Mouse (Mus musculus) neural tube, embryonic 15.5 days (tissue): ENCODE data around the gene Cacna2d4. TPM values are rescaled to one million over a fixed set of nuclear protein-coding genes. Genes with fewer than 3 reads are reported as not detected.

Source experiments
- ATAC-seq: fragments of 200-750 bp; cut with Nextera tagmentation; 2 replicates; pipeline ENCODE4 v1.8.0; 2017; ENCODE audit warnings: mild to moderate bottlenecking, moderate TSS enrichment, moderate library complexity; ENCODE audit not compliant: low FRiP score
- H3K27ac ChIP-seq: fragments of 300-500 bp; sonication (generic); replicated peaks from 2 replicates; pipeline ENCODE4 v1.5.1; 2015; ENCODE audit warnings: mild to moderate bottlenecking, inconsistent platforms
- H3K27me3 ChIP-seq: fragments of 300-500 bp; sonication (generic); replicated peaks from 2 replicates; pipeline ENCODE4 v1.6.1; 2015; ENCODE audit warnings: inconsistent platforms
- H3K36me3 ChIP-seq: fragments of 300-500 bp; sonication (generic); 2 replicates; pipeline ENCODE4 v1.6.1; 2015; ENCODE audit warnings: inconsistent platforms
- H3K4me1 ChIP-seq: fragments of 300-500 bp; sonication (generic); 2 replicates; pipeline ENCODE4 v1.6.1; 2015; ENCODE audit warnings: inconsistent platforms
- H3K4me2 ChIP-seq: fragments of 300-500 bp; sonication (generic); 2 replicates; pipeline ENCODE4 v1.6.1; 2015; ENCODE audit warnings: inconsistent platforms, mild to moderate bottlenecking, moderate library complexity
- H3K4me3 ChIP-seq: fragments of 300-500 bp; sonication (generic); replicated peaks from 2 replicates; pipeline ENCODE4 v1.5.1; 2015; ENCODE audit warnings: mild to moderate bottlenecking, inconsistent platforms
- H3K9ac ChIP-seq: fragments of 300-500 bp; sonication (generic); replicated peaks from 2 replicates; pipeline ENCODE4 v1.6.1; 2015; ENCODE audit warnings: mild to moderate bottlenecking, inconsistent platforms
- H3K9me3 ChIP-seq: fragments of 300-500 bp; sonication (generic); replicated peaks from 2 replicates; pipeline ENCODE4 v1.6.1; 2016; ENCODE audit warnings: inconsistent platforms
- WGBS: fragments of 180-500 bp; shearing (Covaris S2); methylation state at CpG from one replicate; pipeline ENCODE4 v1.1.7; 2015; ENCODE audit warnings: mixed read lengths; 5-methylcytosine and 5-hydroxymethylcytosine counted together
- polyA plus RNA-seq: library from polyadenylated mRNA; unstranded; fragments of >200 nt; fragmentation: Nextera tagmentation; extraction: Ambion mirVana; gene quantifications from 2 replicates; pipeline ENCODE4 v1.2.1, GENCODE M21; 2015

Gene Cacna2d4
- polyA plus RNA-seq, 1 experiment from 2014 or later = 0.40 TPM

- Histone ChIP-seq H3K4me3 (no peak overlapping the region), H3K36me3 (no peaks in the 10 kb centered on the region), H3K27me3 (no peaks in the 10 kb centered on the region), H3K4me1 (peaks cover 22% of the 10 kb centered on the region), H3K4me2 (no peak overlapping the region), H3K27ac (peak overlapping the region; percentile 28; the same call in 1 of the 2 replicates), H3K9ac (peak overlapping the region; percentile 10; the same call in 1 of the 2 replicates), H3K9me3 (no peaks in the 10 kb centered on the region)
- WGBS = 48% methylated on average over 14 of the region's 14 CpGs
- ATAC-seq = peak; percentile 75
Observed at GRCm38 (mm10) chr6:119313588-119314375, 77.5 kb downstream of the Cacna2d4 start.

- H3K4me3 ChIP-seq = no peak overlapping the region
- 0 out of 2 replicates have a peak, but pooled peaks cover 4% of the 10 kb centered on the region for H3K36me3 ChIP-seq
- no peaks in the 10 kb centered on the region for H3K9me3 ChIP-seq
- peak overlapping the region; percentile 10; the same call in 1 of the 2 replicates for H3K9ac ChIP-seq
- no peak overlapping the region for H3K27ac ChIP-seq
- peaks cover 22% of the 10 kb centered on the region for H3K4me1 ChIP-seq
- no peak for ATAC-seq
- H3K27me3 ChIP-seq = no peaks in the 10 kb centered on the region
- WGBS = 62% methylated on average over 7 of the region's 7 CpGs
- no peak overlapping the region for H3K4me2 ChIP-seq
Observed at GRCm38 (mm10) chr6:119314751-119315476, 78.6 kb downstream of the Cacna2d4 start.

GRCm38 (mm10) chr6:119318732-119319131 is 82.4 kb downstream of the Cacna2d4 start:
- Histone ChIP-seq H3K36me3 (peaks cover 23% of the 10 kb centered on the region; the same call in 1 of the 2 replicates), H3K27ac (no peak overlapping the region), H3K4me3 (no peak overlapping the region), H3K9ac (no peak overlapping the region), H3K27me3 (peaks cover 4% of the 10 kb centered on the region; the same call in 1 of the 2 replicates), H3K4me1 (peaks cover 12% of the 10 kb centered on the region), H3K9me3 (no peaks in the 10 kb centered on the region), H3K4me2 (no peak overlapping the region)
- 32% methylated on average over 9 of the region's 9 CpGs for WGBS
- peak; percentile 35; the same call in 1 of the 2 replicates for ATAC-seq

GRCm38 (mm10) chr6:119319358-119319757 is 83.0 kb downstream of the Cacna2d4 start:
- peaks cover 23% of the 10 kb centered on the region; the same call in 1 of the 2 replicates for H3K36me3 ChIP-seq
- H3K9me3 ChIP-seq = no peaks in the 10 kb centered on the region
- no peak for ATAC-seq
- H3K9ac ChIP-seq = no peak overlapping the region
- H3K4me1 ChIP-seq = peaks cover 6% of the 10 kb centered on the region
- H3K27me3 ChIP-seq = peaks cover 4% of the 10 kb centered on the region; the same call in 1 of the 2 replicates
- no peak overlapping the region for H3K4me2 ChIP-seq
- H3K4me3 ChIP-seq = no peak overlapping the region
- no peak overlapping the region for H3K27ac ChIP-seq
- WGBS = 90% methylated on average over 2 of the region's 2 CpGs

GRCm38 (mm10) chr6:119320481-119320880 is 84.2 kb downstream of the Cacna2d4 start:
- no peaks in the 10 kb centered on the region; the same call in 1 of the 2 replicates for H3K4me1 ChIP-seq
- H3K9me3 ChIP-seq = no peaks in the 10 kb centered on the region
- no peak overlapping the region for H3K27ac ChIP-seq
- peaks cover 23% of the 10 kb centered on the region; the same call in 1 of the 2 replicates for H3K36me3 ChIP-seq
- no peak overlapping the region for H3K9ac ChIP-seq
- H3K4me3 ChIP-seq = no peak overlapping the region
- 55% methylated on average over 16 of the region's 16 CpGs for WGBS
- H3K27me3 ChIP-seq = peaks cover 4% of the 10 kb centered on the region; the same call in 1 of the 2 replicates
- H3K4me2 ChIP-seq = no peak overlapping the region
- ATAC-seq = no peak

- peaks cover 11% of the 10 kb centered on the region for H3K4me1 ChIP-seq
- H3K27ac ChIP-seq = no peak overlapping the region
- no peak for ATAC-seq
- no peak overlapping the region for H3K4me3 ChIP-seq
- H3K4me2 ChIP-seq = no peak overlapping the region
- 77% methylated on average over 7 of the region's 7 CpGs for WGBS
- H3K9ac ChIP-seq = no peak overlapping the region
- peaks cover 4% of the 10 kb centered on the region; the same call in 1 of the 2 replicates for H3K27me3 ChIP-seq
- H3K9me3 ChIP-seq = no peaks in the 10 kb centered on the region
- peaks cover 23% of the 10 kb centered on the region; the same call in 1 of the 2 replicates for H3K36me3 ChIP-seq
Observed at GRCm38 (mm10) chr6:119321752-119322151, 85.4 kb downstream of the Cacna2d4 start.

GRCm38 (mm10) chr6:119324776-119325175 is 88.5 kb downstream of the Cacna2d4 start:
- Histone ChIP-seq H3K9me3 (no peaks in the 10 kb centered on the region), H3K27me3 (peaks cover 4% of the 10 kb centered on the region; the same call in 1 of the 2 replicates), H3K4me1 (peaks cover 42% of the 10 kb centered on the region), H3K36me3 (peaks cover 19% of the 10 kb centered on the region; the same call in 1 of the 2 replicates), H3K9ac (no peak overlapping the region), H3K27ac (no peak overlapping the region), H3K4me3 (no peak overlapping the region), H3K4me2 (no peak overlapping the region)
- WGBS = 59% methylated on average over 10 of the region's 10 CpGs
- ATAC-seq = no peak

- Histone ChIP-seq H3K4me3 (no peak overlapping the region), H3K36me3 (peaks cover 11% of the 10 kb centered on the region; the same call in 1 of the 2 replicates), H3K9ac (no peak overlapping the region), H3K9me3 (no peaks in the 10 kb centered on the region), H3K27me3 (peaks cover 4% of the 10 kb centered on the region; the same call in 1 of the 2 replicates), H3K4me1 (peaks cover 52% of the 10 kb centered on the region), H3K4me2 (no peak overlapping the region), H3K27ac (no peak overlapping the region)
- WGBS = 66% methylated on average over 6 of the region's 6 CpGs
- no peak for ATAC-seq
Observed at GRCm38 (mm10) chr6:119325978-119326377, 89.7 kb downstream of the Cacna2d4 start.

GRCm38 (mm10) chr6:119326541-119326940 is 90.2 kb downstream of the Cacna2d4 start:
- Histone ChIP-seq H3K4me1 (peaks cover 58% of the 10 kb centered on the region), H3K27me3 (peaks cover 4% of the 10 kb centered on the region; the same call in 1 of the 2 replicates), H3K36me3 (peaks cover 11% of the 10 kb centered on the region; the same call in 1 of the 2 replicates), H3K9ac (no peak overlapping the region), H3K9me3 (no peaks in the 10 kb centered on the region), H3K4me2 (no peak overlapping the region), H3K27ac (no peak overlapping the region), H3K4me3 (no peak overlapping the region)
- 47% methylated on average over 7 of the region's 7 CpGs for WGBS
- ATAC-seq = no peak

GRCm38 (mm10) chr6:119328521-119329115 is 92.3 kb downstream of the Cacna2d4 start:
- Histone ChIP-seq H3K27ac (peak overlapping the region; percentile 78), H3K36me3 (no peaks in the 10 kb centered on the region), H3K27me3 (no peaks in the 10 kb centered on the region), H3K9ac (peak overlapping the region; percentile 38), H3K4me2 (peak overlapping the region; percentile 73), H3K4me3 (peak overlapping the region; percentile 63), H3K9me3 (no peaks in the 10 kb centered on the region), H3K4me1 (peaks cover 73% of the 10 kb centered on the region)
- peak; percentile 24; the same call in 1 of the 2 replicates for ATAC-seq
- WGBS = 13% methylated on average over 11 of the region's 11 CpGs

GRCm38 (mm10) chr6:119329215-119329714 is 92.9 kb downstream of the Cacna2d4 start:
- Histone ChIP-seq H3K27me3 (no peaks in the 10 kb centered on the region), H3K27ac (peak overlapping the region; percentile 78), H3K4me1 (peaks cover 73% of the 10 kb centered on the region), H3K9me3 (no peaks in the 10 kb centered on the region), H3K4me2 (peak overlapping the region; percentile 73), H3K9ac (peak overlapping the region; percentile 64), H3K4me3 (peak overlapping the region; percentile 63), H3K36me3 (no peaks in the 10 kb centered on the region)
- 0% methylated on average over 8 of the region's 8 CpGs for WGBS
- peak; percentile 81 for ATAC-seq
